Mouse (Mus musculus) heart, adult 2 months (tissue): ENCODE measurements around the gene Arel1.

Source experiments
- CTCF ChIP-seq: fragments of 200-600 bp; IDR thresholded peaks from 2 replicates; pipeline ENCODE4 v1.8.1; 2022; ENCODE audit warnings: antibody characterized with exemption, mild to moderate bottlenecking, moderate library complexity
- EP300 ChIP-seq: fragments of 200-500 bp; IDR thresholded peaks from 2 replicates; pipeline ENCODE4 v1.6.1; 2011; ENCODE audit warnings: low read depth, low read length, control low read depth; ENCODE audit not compliant: insufficient read depth
- POLR2A ChIP-seq: fragments of 200-500 bp; IDR thresholded peaks from 2 replicates; pipeline ENCODE4 v1.6.1; 2011; ENCODE audit warnings: mild to moderate bottlenecking, low read depth, low read length, control low read depth; ENCODE audit not compliant: insufficient read depth

DNA sequence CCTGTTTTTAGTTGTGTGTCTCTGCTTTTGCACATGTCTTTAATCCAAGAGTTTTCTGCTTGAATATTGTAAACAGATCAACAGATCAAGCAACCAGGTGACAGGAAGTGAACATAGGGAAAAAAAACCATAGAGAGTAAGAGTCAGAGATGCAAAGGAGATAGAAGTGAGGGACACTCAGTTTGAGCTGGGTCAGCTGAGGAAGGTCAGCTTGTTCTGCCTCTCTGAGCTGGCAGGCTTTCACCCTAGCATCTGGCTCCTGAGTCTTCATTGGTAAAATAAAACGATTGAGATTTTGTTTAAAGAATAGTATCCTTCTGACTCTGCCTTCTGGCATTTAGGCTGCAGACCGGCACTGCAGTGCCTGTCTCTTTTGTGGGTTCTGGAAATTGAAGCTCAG is 39.8 kb upstream of the Arel1 start:
- TF ChIP-seq CTCF = no peak
- TF ChIP-seq POLR2A = no peak
- TF ChIP-seq EP300 = no peak
